Mouse (Mus musculus): ENCODE measurements at regions not wholly inside any gene's neighbourhood (a gene's known extent, or its start where the extent isn't known, plus 50 kb on each side); places are given as distances from the start of the nearest gene placed in this dataset.

GRCm38 (mm10) chr3:41241856-41242552 is 159.2 kb upstream of the Pgrmc2 start:
- H3K9me3 ChIP-seq (replicated peaks; ENCODE audit: control insufficient read depth, insufficient read depth, low read length, poor library complexity, severe bottlenecking): no peaks in the 10 kb centered on the region
- no peak overlapping the region for H3K27ac ChIP-seq (ENCODE audit: insufficient read depth, low read length)
- no peak overlapping the region for H3K9ac ChIP-seq (ENCODE audit: low read depth, poor library complexity, severe bottlenecking)
- no peaks in the 10 kb centered on the region for H3K36me3 ChIP-seq (ENCODE audit: control insufficient read depth, insufficient read depth, low read length, poor library complexity, severe bottlenecking)
- TF ChIP-seq EP300 (IDR thresholded peaks at IDR 0.05; ENCODE audit: insufficient read depth, low read depth, low read length) (no peak), POLR2A (IDR thresholded peaks at IDR 0.05; ENCODE audit: insufficient read depth, low read length) (no peak), CTCF (IDR thresholded peaks at IDR 0.05; ENCODE audit: low read depth, low read length) (no peak)
- H3K4me3 ChIP-seq (ENCODE audit: low read depth, low read length): no peak overlapping the region
- no peaks in the 10 kb centered on the region for H3K27me3 ChIP-seq (ENCODE audit: control insufficient read depth, insufficient read depth, low read length, poor library complexity, severe bottlenecking)
- H3K4me1 ChIP-seq (ENCODE audit: control insufficient read depth, insufficient read depth, low read length): no peaks in the 10 kb centered on the region

- H3K4me1 ChIP-seq (ENCODE audit: control insufficient read depth, insufficient read depth, low read length): no peaks in the 10 kb centered on the region
- no peaks in the 10 kb centered on the region for H3K27me3 ChIP-seq (ENCODE audit: control insufficient read depth, insufficient read depth, low read length, poor library complexity, severe bottlenecking)
- no peak overlapping the region for H3K9ac ChIP-seq (ENCODE audit: low read depth, poor library complexity, severe bottlenecking)
- no peak for TF ChIP-seq EP300 (IDR thresholded peaks at IDR 0.05; ENCODE audit: insufficient read depth, low read depth, low read length)
- no peak for TF ChIP-seq CTCF (IDR thresholded peaks at IDR 0.05; ENCODE audit: low read depth, low read length)
- no peak for TF ChIP-seq POLR2A (IDR thresholded peaks at IDR 0.05; ENCODE audit: insufficient read depth, low read length)
- no peak overlapping the region for H3K27ac ChIP-seq (ENCODE audit: insufficient read depth, low read length)
- no peak overlapping the region for H3K4me3 ChIP-seq (ENCODE audit: low read depth, low read length)
- no peaks in the 10 kb centered on the region for H3K36me3 ChIP-seq (ENCODE audit: control insufficient read depth, insufficient read depth, low read length, poor library complexity, severe bottlenecking)
- no peaks in the 10 kb centered on the region for H3K9me3 ChIP-seq (replicated peaks; ENCODE audit: control insufficient read depth, insufficient read depth, low read length, poor library complexity, severe bottlenecking)
These were observed 157.0 kb upstream of the Pgrmc2 start for GRCm38 (mm10) chr3:41239801-41240200.

- Histone ChIP-seq H3K27me3 (ENCODE audit: control insufficient read depth, insufficient read depth, low read length, poor library complexity, severe bottlenecking) (no peaks in the 10 kb centered on the region), H3K9ac (ENCODE audit: low read depth, poor library complexity, severe bottlenecking) (no peak overlapping the region), H3K9me3 (replicated peaks; ENCODE audit: control insufficient read depth, insufficient read depth, low read length, poor library complexity, severe bottlenecking) (no peaks in the 10 kb centered on the region), H3K4me3 (ENCODE audit: low read depth, low read length) (no peak overlapping the region), H3K36me3 (ENCODE audit: control insufficient read depth, insufficient read depth, low read length, poor library complexity, severe bottlenecking) (no peaks in the 10 kb centered on the region), H3K4me1 (ENCODE audit: control insufficient read depth, insufficient read depth, low read length) (no peaks in the 10 kb centered on the region), H3K27ac (ENCODE audit: insufficient read depth, low read length) (no peak overlapping the region)
- TF ChIP-seq POLR2A (IDR thresholded peaks at IDR 0.05; ENCODE audit: insufficient read depth, low read length) (no peak), EP300 (IDR thresholded peaks at IDR 0.05; ENCODE audit: insufficient read depth, low read depth, low read length) (no peak), CTCF (IDR thresholded peaks at IDR 0.05; ENCODE audit: low read depth, low read length) (no peak)
These were observed 156.4 kb upstream of the Pgrmc2 start for GRCm38 (mm10) chr3:41239246-41239645.

- Histone ChIP-seq H3K4me3 (ENCODE audit: low read depth, low read length) (no peak overlapping the region), H3K36me3 (ENCODE audit: control insufficient read depth, insufficient read depth, low read length, poor library complexity, severe bottlenecking) (no peaks in the 10 kb centered on the region), H3K27ac (ENCODE audit: insufficient read depth, low read length) (no peak overlapping the region), H3K9me3 (replicated peaks; ENCODE audit: control insufficient read depth, insufficient read depth, low read length, poor library complexity, severe bottlenecking) (no peaks in the 10 kb centered on the region), H3K9ac (ENCODE audit: low read depth, poor library complexity, severe bottlenecking) (no peak overlapping the region), H3K4me1 (ENCODE audit: control insufficient read depth, insufficient read depth, low read length) (no peaks in the 10 kb centered on the region), H3K27me3 (ENCODE audit: control insufficient read depth, insufficient read depth, low read length, poor library complexity, severe bottlenecking) (no peaks in the 10 kb centered on the region)
- TF ChIP-seq CTCF (IDR thresholded peaks at IDR 0.05; ENCODE audit: low read depth, low read length) (no peak), EP300 (IDR thresholded peaks at IDR 0.05; ENCODE audit: insufficient read depth, low read depth, low read length) (no peak), POLR2A (IDR thresholded peaks at IDR 0.05; ENCODE audit: insufficient read depth, low read length) (no peak)
These were observed 155.2 kb upstream of the Pgrmc2 start for GRCm38 (mm10) chr3:41238046-41238445.

- no peak overlapping the region for H3K9ac ChIP-seq (ENCODE audit: low read depth, poor library complexity, severe bottlenecking)
- TF ChIP-seq EP300 (IDR thresholded peaks at IDR 0.05; ENCODE audit: insufficient read depth, low read depth, low read length) (no peak), POLR2A (IDR thresholded peaks at IDR 0.05; ENCODE audit: insufficient read depth, low read length) (no peak), CTCF (IDR thresholded peaks at IDR 0.05; ENCODE audit: low read depth, low read length) (no peak)
- no peak overlapping the region for H3K27ac ChIP-seq (ENCODE audit: insufficient read depth, low read length)
- no peaks in the 10 kb centered on the region for H3K9me3 ChIP-seq (replicated peaks; ENCODE audit: control insufficient read depth, insufficient read depth, low read length, poor library complexity, severe bottlenecking)
- H3K27me3 ChIP-seq (ENCODE audit: control insufficient read depth, insufficient read depth, low read length, poor library complexity, severe bottlenecking): no peaks in the 10 kb centered on the region
- H3K36me3 ChIP-seq (ENCODE audit: control insufficient read depth, insufficient read depth, low read length, poor library complexity, severe bottlenecking): no peaks in the 10 kb centered on the region
- no peaks in the 10 kb centered on the region for H3K4me1 ChIP-seq (ENCODE audit: control insufficient read depth, insufficient read depth, low read length)
- no peak overlapping the region for H3K4me3 ChIP-seq (ENCODE audit: low read depth, low read length)
These were observed 152.8 kb upstream of the Pgrmc2 start for GRCm38 (mm10) chr3:41235610-41236009.

GRCm38 (mm10) chr3:41234994-41235393 is 152.1 kb upstream of the Pgrmc2 start:
- no peaks in the 10 kb centered on the region for H3K36me3 ChIP-seq (ENCODE audit: control insufficient read depth, insufficient read depth, low read length, poor library complexity, severe bottlenecking)
- no peaks in the 10 kb centered on the region for H3K9me3 ChIP-seq (replicated peaks; ENCODE audit: control insufficient read depth, insufficient read depth, low read length, poor library complexity, severe bottlenecking)
- no peaks in the 10 kb centered on the region for H3K27me3 ChIP-seq (ENCODE audit: control insufficient read depth, insufficient read depth, low read length, poor library complexity, severe bottlenecking)
- H3K4me1 ChIP-seq (ENCODE audit: control insufficient read depth, insufficient read depth, low read length): no peaks in the 10 kb centered on the region
- H3K9ac ChIP-seq (ENCODE audit: low read depth, poor library complexity, severe bottlenecking): no peak overlapping the region
- H3K4me3 ChIP-seq (ENCODE audit: low read depth, low read length): no peak overlapping the region
- no peak overlapping the region for H3K27ac ChIP-seq (ENCODE audit: insufficient read depth, low read length)
- TF ChIP-seq POLR2A (IDR thresholded peaks at IDR 0.05; ENCODE audit: insufficient read depth, low read length): no peak
- TF ChIP-seq CTCF (IDR thresholded peaks at IDR 0.05; ENCODE audit: low read depth, low read length): no peak
- no peak for TF ChIP-seq EP300 (IDR thresholded peaks at IDR 0.05; ENCODE audit: insufficient read depth, low read depth, low read length)
